Mouse (Mus musculus) testis, postnatal 10 days (tissue): Measurements from ENCODE around the gene Crlf2.

Experiments used
- DNase-seq: peaks from one replicate; pipeline ENCODE4 v3.0.0; 2021; ENCODE audit warnings: low spot score

Crlf2 gene

GRCm38 (mm10) chr5:109558404-109559160 lies at the start of gene Crlf2:
Crlf2 (minus strand) TSS chr5:109558993.
- peak; percentile 99 for DNase-seq

GRCm38 (mm10) chr5:109602585-109602984 lies 43.8 kb upstream of the Crlf2 start:
- DNase-seq = peak; percentile 50

DNA sequence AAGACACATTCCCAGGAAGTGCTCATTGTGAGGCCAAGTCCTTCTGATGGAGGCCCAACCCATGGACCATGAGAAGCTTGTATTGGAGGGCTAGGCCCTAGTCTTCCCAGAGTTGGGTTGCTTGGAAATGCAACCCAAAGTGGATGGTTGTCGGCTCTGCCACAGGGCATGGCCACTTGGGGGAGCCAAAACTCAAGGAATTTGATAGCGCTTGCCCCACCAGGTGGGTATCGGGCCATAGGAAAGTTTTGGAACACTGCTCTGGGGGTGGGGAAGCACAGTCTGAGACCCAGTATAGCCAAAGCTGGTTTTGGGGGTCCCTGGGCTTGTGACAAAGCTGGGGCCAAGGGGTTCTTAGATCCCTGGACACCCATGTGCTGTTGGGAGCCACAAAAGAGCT lies 42.3 kb upstream of the Crlf2 start:
- peak; percentile 67 for DNase-seq

GRCm38 (mm10) chr5:109598876-109599275 lies 40.1 kb upstream of the Crlf2 start:
- DNase-seq = no peak

DNA sequence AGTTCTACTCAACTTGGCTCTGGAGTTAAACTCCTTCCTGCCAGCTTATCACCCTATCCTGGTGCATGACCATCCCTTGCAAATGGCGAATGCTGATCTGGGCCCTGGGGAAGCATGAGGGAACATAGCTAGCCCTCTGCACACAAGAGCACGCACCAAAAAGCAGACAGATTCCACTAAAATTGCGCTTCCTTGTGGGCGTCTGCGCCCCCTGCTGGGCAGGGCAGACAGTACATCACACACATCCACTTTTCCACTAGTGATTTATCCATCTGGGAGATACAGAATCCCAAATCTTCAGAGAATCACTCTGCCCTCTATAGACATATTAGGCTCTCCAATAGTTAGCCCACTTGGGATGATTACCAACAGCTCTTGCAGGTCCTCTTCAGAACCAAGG lies 37.9 kb upstream of the Crlf2 start:
- peak; percentile 56 for DNase-seq

DNA sequence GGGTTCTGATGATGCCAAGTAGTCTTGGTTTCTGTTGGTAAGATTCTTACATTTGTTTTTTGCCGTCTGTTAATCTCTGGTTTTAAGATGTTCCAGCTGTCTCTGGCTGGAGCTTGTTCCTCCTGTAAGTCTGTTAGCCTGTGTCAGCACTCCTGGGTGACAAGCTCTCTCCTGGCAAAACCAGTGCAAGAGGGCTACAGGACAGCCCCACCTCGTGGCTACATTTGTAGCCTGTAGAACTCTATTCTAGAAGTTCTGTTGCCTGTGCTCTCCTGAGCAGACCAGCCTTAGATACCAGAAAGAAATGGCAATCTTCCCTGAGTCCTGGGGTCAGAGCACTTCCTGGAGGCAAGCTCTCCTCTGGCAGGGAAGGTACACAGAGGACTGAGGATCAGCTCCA lies 4.0 kb upstream of the Crlf2 start:
- no peak for DNase-seq

- DNase-seq = no peak
Observed at GRCm38 (mm10) chr5:109559191-109559590, 398 bp upstream of the Crlf2 start.

GRCm38 (mm10) chr5:109558123-109558403 lies 730 bp downstream of the Crlf2 start:
- DNase-seq = no peak

DNA sequence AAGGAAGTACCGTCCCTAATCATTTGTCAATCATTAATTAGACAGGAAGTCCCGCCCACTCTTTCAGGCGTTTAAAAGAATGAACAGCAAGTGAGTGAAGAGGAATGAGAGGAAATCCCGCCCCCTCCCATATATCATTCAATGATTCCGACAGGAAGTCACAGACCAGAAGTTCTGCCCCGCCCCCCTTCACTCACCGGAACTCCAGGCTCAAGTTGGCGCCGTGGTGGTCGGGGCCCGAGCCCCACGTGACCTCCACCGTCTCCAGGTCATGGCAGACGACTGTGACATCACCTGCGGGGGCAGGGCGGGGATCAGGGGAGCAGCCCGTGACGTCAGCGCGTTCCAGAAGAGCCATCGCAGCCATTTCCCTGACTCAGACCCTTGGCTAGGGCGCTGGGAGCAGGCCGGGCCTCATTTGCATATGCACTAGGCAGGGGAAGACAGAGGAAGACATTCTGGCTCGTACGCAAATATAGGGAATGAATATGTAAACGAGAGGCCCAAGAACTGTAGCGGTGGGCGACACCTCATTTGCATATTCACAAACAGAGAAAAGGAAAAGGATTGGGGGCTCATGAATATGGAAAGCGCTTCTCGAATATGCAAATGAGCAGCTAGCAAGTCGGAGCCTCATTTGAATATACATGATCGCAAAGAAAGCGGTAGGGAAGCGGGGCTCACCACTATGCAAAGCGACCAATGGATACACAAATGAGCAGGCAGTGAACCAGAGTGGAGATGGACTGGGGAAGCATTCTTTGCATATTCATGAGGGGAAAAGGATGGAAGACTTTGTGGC lies 1.3 kb downstream of the Crlf2 start:
- DNase-seq = peak; percentile 99

DNA sequence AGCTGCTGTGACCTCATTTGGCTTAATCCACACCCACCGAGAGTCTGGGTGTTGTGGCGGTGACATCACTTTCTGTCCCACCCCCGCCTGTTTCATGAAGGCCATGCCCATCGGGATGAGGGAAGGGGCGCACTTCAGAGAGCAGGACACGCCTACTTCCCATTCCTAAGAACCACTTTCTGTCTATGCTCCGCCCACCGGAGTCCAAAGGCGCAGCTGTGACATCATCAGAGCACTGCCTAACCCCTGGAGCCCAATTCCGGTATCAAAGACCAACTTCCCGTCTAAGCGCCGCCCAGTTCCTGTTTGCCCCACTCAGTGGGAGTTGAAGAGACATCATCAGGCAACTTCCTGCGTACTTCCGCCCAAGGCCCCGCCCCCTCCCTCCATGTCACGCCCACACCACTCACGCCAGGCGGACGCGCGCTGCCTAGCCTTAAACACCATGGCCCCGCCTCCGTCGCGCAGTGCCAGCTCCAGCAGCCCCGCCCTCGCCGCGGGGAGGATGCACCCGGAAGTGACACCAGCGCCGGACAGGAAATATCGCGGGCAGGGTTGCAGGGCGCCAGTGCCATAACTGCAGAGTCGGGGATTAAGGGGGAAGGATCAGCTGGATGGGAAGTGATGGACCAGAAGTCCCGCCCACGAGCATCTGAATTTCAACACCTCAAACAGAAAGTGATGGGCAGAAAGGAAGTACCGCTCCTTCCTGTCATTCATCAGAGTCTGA lies 2.0 kb downstream of the Crlf2 start:
- peak; percentile 98 for DNase-seq

- DNase-seq = peak; percentile 84
Observed at GRCm38 (mm10) chr5:109555676-109556571, 2.9 kb downstream of the Crlf2 start.

DNA sequence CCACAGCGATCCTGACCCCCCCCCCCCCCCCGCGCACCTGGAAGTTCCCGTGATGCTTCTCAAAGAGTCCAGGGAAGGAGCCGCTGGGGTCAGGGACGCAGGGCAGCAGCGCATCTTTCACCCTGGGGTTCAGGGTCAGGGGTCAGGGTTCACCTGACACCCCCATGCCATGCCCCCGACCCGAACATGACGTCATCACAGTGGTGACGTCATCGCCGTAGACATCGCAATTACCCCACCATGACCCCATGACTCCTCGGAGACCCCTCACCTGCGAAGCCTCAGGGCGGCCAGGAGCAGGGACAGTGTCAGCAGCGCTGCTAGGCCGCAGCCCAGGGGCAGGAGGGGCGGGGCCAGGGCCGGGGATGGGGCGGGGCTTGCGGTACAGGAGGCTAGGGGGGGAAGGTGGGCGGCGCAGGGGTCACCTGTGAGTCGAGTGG lies 3.5 kb downstream of the Crlf2 start:
- DNase-seq = no peak

DNA sequence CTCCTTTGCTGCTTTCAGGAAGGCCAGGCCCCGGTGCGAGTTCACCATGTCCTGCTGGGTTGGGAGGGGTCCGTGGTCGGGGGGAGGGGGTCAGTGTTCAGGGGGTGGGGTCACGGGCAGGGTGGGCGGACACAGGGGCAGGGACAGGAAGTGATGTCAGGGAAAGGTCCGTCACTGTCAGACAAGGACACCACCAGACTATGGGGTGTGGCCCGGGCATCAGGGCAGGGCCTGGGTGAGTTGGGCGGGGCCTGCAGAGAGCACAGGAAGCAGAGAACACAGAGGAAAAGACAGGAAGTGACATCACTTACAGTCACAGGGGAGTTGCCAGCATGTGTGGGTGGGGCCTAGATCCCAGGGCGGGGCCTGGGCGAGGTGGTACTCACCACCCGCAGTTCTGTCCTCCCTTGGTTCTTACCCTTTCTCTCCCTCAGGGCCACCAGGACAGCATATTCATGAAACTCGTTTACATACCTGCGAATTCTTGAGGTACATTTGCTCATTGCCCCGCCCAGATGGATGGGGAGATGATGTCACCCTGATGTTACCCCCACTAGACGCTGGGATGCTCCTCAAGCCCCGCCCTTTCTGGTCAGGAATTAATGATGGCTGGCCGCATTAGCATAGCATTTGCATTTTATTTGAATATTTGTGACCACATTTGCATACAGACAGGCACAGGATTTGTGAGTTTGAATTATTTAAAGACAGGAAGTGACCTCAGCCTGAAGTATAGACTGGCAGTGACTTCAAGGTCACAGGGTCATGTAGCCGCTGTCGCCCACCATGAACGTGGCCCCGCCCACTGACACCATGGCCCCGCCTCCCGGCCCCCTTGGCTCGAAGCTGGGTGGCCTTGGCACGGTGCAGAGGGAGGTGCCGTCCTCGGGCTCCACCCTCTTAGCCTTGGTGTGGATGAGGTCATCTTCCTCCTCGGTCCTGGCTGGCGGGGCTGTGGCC lies 4.4 kb downstream of the Crlf2 start:
- peak; percentile 87 for DNase-seq

DNA sequence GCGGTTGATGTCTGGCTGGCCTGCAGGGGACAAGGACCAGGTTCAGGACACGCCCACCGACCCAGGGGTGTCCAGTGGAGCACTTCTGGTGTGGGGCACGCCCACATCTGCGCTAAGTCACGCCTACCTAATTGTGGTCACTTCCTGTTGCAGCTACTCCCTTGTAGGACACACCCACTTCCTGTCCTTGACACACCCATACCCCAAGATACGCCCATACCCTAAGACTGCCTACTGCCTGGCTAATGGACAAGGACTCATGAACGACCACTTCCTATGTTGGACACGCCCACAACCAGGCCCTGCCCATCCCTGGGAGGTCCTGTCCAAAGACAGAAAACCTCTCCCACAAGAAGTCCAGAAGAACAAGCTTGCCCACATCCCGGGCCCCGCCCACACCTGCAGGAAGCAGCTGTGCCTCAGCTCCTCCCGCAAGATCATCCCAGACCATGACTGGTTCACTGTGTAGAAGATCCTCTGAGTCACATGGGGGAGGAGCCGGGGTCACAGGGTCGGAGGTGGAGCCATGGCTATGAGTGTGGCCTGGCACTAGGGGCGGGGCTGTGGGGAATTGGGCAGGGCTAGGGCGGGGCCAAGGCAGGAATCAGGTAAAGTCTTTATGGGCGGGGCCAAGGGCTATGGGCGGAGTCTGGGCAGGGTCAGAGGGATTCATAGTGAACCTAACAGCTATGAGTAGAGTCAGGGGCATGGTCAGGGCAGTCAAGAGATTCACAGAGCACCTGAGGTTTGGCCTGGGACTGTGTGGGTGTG lies 5.4 kb downstream of the Crlf2 start:
- DNase-seq = peak; percentile 88

DNA sequence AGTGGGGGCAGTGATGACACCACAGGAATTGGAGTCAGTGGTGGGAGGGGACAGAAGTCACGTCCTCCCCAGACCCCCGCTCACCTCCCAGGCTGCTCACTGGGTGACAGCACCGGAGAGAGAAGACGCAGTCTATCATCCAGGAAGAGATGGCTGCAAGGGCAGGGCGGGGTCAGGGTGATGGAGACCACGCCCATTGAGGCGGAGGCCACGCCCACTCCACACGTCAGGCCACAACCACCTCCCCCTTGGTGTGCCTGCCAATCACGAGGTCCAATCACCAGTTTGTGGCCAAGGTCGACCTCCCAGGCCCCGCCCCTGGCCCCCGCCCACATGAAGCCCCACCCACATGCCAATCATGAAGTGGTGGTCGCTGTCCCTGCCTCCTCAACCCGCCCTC lies 6.3 kb downstream of the Crlf2 start:
- peak; percentile 71 for DNase-seq

DNA sequence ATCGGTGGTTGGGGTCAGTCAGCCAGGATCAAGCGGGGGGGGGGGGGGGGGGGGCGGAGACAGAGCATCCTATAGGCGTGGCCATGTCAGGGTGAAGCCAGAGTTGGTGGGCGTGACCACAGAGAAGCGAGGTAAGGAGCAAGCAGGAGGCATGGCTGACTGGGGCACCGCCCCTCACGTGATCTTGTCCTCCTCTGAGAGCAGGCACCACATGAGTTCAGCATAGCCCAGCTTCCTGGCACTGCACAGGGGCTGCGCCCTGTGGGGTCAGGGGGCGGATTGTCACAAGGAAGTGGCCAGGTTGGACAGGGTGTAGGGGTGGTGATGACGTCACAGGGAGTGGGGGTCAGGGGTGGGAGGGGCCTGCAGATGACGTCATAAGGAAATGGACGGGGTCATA lies 6.7 kb downstream of the Crlf2 start:
- peak; percentile 69 for DNase-seq

GRCm38 (mm10) chr5:109551041-109551765 lies 7.6 kb downstream of the Crlf2 start:
- peak; percentile 78 for DNase-seq

GRCm38 (mm10) chr5:109550225-109550935 lies 8.4 kb downstream of the Crlf2 start:
- peak; percentile 78 for DNase-seq
